15 mouse cellular contexts compared by ENCODE assay signal in genomic region chr8:8416092-8416701, GRCm38 (mm10).
DNase-seq lines count a peak whose midpoint lies in the region.
"Had no signal": no experiment of that assay in that cellular context is flagged by ENCODE, and none has a peak within 500 bp of the region (broad histone marks: within the 10 kb centered on the region; RNA-seq: fewer than 3 reads in every experiment).

No protein-coding gene starts in this region.

- DNase-seq in cerebellum, postnatal 10 days: peak; percentile 10 to 21
- DNase-seq in cerebellum, postnatal 4 days (ENCODE audit: low spot score in 2 of 2): no peak
- peak; percentile 30 to 55 for DNase-seq in layer of hippocampus, adult 18-20 months (ENCODE audit: low spot score in 2 of 2)
- no peak for DNase-seq in layer of hippocampus, postnatal 36 days
- peak; percentile 14 for DNase-seq in retina, postnatal 1 day
- DNase-seq in retina, embryonic 14.5 days (ENCODE audit: low spot score): no peak
- DNase-seq in urinary bladder, postnatal 36 days (ENCODE audit: low spot score in 2 of 2): no peak
- DNase-seq: adrenal gland, postnatal 14 days; cerebellum, adult 9-10 months; gastrocnemius, postnatal 36 days; heart, postnatal 36 days; kidney, adult 11 months; kidney, postnatal 4 days; lung, postnatal 4 days; right cerebral cortex, postnatal 14 days had no signal

Comparison
In these comparisons a context has a peak if more than half of its experiments do, and no peak if none do; other contexts are left out.
1. DNase-seq: peak in cerebellum, postnatal 10 days (2 of 2), layer of hippocampus, adult 18-20 months (2 of 2) and retina, postnatal 1 day (single experiment); none in cerebellum, postnatal 4 days (0 of 2), layer of hippocampus, postnatal 36 days (0 of 2), retina, embryonic 14.5 days (single experiment) and urinary bladder, postnatal 36 days (0 of 2).